Mouse (Mus musculus) small intestine, adult 2 months (tissue): ENCODE measurements around the gene Gm6583.

ENCODE experiments used
- CTCF ChIP-seq: fragments of 200-500 bp; IDR thresholded peaks from 2 replicates; pipeline ENCODE4 v1.5.1; 2012; ENCODE audit warnings: low read depth, mild to moderate bottlenecking, control low read depth, inconsistent platforms, low read length, moderate library complexity, mixed read lengths; ENCODE audit not compliant: insufficient replicate concordance, insufficient read length; ENCODE audit errors: extremely low read depth
- POLR2A ChIP-seq: fragments of 200-500 bp; IDR thresholded peaks from 2 replicates; pipeline ENCODE4 v1.6.1; 2012; ENCODE audit warnings: low read depth, mild to moderate bottlenecking, control low read depth, inconsistent platforms, low read length, moderate library complexity

- TF ChIP-seq CTCF (no peak), POLR2A (no peak)
These were observed 34.9 kb downstream of the Gm6583 start for GRCm38 (mm10) chr5:112320936-112321335.
